Mouse (Mus musculus) midbrain, postnatal 0 days (tissue): Measurements from ENCODE around the gene Dlgap4. TPM values are rescaled to one million over a fixed set of nuclear protein-coding genes. Genes with fewer than 3 reads are reported as not detected.

Source experiments
- ATAC-seq: fragments of 200-750 bp; cut with Nextera tagmentation; 2 replicates; pipeline ENCODE4 v1.8.0; 2017; ENCODE audit warnings: moderate number of reproducible peaks, mild to moderate bottlenecking, moderate TSS enrichment, moderate library complexity; ENCODE audit not compliant: low FRiP score
- DNase-seq: peaks from one replicate; pipeline ENCODE4 v3.0.0-alpha.2; 2015; ENCODE audit warnings: low spot score
- H3K27ac ChIP-seq: fragments of 300-500 bp; sonication (generic); 2 replicates; pipeline ENCODE4 v1.5.1; 2014; ENCODE audit warnings: low read depth, mild to moderate bottlenecking, low read length, mixed read lengths
- H3K27me3 ChIP-seq: fragments of 300-500 bp; sonication (generic); 2 replicates; pipeline ENCODE4 v1.6.1; 2014; ENCODE audit warnings: low read length, control low read depth, mixed read lengths; ENCODE audit not compliant: insufficient read depth
- H3K36me3 ChIP-seq: fragments of 300-500 bp; sonication (generic); 2 replicates; pipeline ENCODE4 v1.6.1; 2014; ENCODE audit warnings: low read length, control low read depth, mixed read lengths; ENCODE audit not compliant: insufficient read depth
- H3K4me1 ChIP-seq: fragments of 300-500 bp; sonication (generic); 2 replicates; pipeline ENCODE4 v1.6.1; 2014; ENCODE audit warnings: mild to moderate bottlenecking, control low read depth, antibody characterized with exemption, low read length, mixed read lengths; ENCODE audit not compliant: insufficient read depth
- H3K4me2 ChIP-seq: fragments of 300-500 bp; sonication (generic); 2 replicates; pipeline ENCODE4 v1.6.1; 2014; ENCODE audit warnings: low read depth, mild to moderate bottlenecking, low read length, mixed read lengths; ENCODE audit not compliant: poor library complexity, severe bottlenecking
- H3K4me3 ChIP-seq: fragments of 300-500 bp; sonication (generic); 2 replicates; pipeline ENCODE4 v1.5.1; 2014; ENCODE audit warnings: low read depth, mild to moderate bottlenecking, low read length, moderate library complexity
- H3K9ac ChIP-seq: fragments of 300-500 bp; sonication (generic); replicated peaks from 2 replicates; pipeline ENCODE4 v1.6.1; 2014; ENCODE audit warnings: mild to moderate bottlenecking, low read length, moderate library complexity, mixed read lengths; ENCODE audit not compliant: poor library complexity, severe bottlenecking
- H3K9me3 ChIP-seq: fragments of 300-500 bp; sonication (generic); 2 replicates; pipeline ENCODE4 v1.6.1; 2016; ENCODE audit warnings: low read length, control low read depth
- CTCF ChIP-seq: IDR thresholded peaks from 2 replicates; pipeline ENCODE4 v1.5.1; 2016; ENCODE audit warnings: antibody characterized with exemption, mild to moderate bottlenecking
- WGBS: fragments of 180-500 bp; shearing (Covaris S2); extraction: QIAGEN DNeasy Blood & Tissue Kit; methylation state at CpG from one replicate; pipeline ENCODE4 v1.1.7; 2014; 5-methylcytosine and 5-hydroxymethylcytosine counted together
- polyA plus RNA-seq: library from polyadenylated mRNA; unstranded; fragments of >200 nt; fragmentation: Nextera tagmentation; extraction: Ambion mirVana; gene quantifications from 2 replicates; pipeline ENCODE4 v1.2.1, GENCODE M21; 2015
- total RNA-seq: library from RNA; depleted of rRNA; stranded (reverse); fragments of >200 nt; gene quantifications from 2 replicates; pipeline ENCODE4 v1.2.3, GENCODE M21; 2014

The Dlgap4 gene
- total and polyA plus RNA-seq, 2 experiments from 2014 or later: 240 to 246 TPM

- Histone ChIP-seq H3K4me3 (peak overlapping the region; percentile 94), H3K27ac (peak overlapping the region; percentile 98), H3K36me3 (peaks cover 4% of the 10 kb centered on the region; the same call in 1 of the 2 replicates), H3K9me3 (no peaks in the 10 kb centered on the region), H3K4me2 (peak overlapping the region; percentile 81), H3K4me1 (peaks cover 21% of the 10 kb centered on the region), H3K27me3 (no peaks in the 10 kb centered on the region), H3K9ac (peak overlapping the region; percentile 66)
- no peak for DNase-seq
- no peak for TF ChIP-seq CTCF
- 82% methylated on average over 7 of the region's 8 CpGs for WGBS
- no peak for ATAC-seq
Measured at GRCm38 (mm10) chr2:156719549-156720312, 106.2 kb downstream of the Dlgap4 start.

DNA sequence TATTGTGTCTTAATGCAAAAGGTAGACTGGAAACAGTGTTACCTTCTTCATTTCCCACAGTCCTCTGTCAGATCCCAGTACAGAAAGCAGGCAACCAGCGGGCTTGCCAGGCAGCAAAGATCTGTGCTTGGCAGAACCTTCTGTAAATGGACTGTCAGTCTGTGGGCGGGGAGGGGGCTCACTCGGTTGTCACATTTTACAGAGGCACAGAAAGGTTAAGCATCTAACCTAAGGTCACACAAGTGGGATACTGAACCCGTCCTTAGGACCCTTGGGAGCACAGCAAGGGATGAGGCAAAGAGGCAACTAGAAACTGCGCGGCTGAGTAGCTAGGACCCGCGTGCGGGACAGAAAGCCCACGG, 106.8 kb downstream of the Dlgap4 start:
- Histone ChIP-seq H3K9me3 (no peaks in the 10 kb centered on the region), H3K9ac (peak overlapping the region; percentile 66), H3K4me2 (peak overlapping the region; percentile 81), H3K27me3 (no peaks in the 10 kb centered on the region), H3K4me1 (peaks cover 26% of the 10 kb centered on the region), H3K27ac (peak overlapping the region; percentile 98), H3K4me3 (peak overlapping the region; percentile 94), H3K36me3 (no peaks in the 10 kb centered on the region; the same call in 1 of the 2 replicates)
- WGBS: 3% methylated on average over 10 of the region's 10 CpGs
- no peak for ATAC-seq
- no peak for TF ChIP-seq CTCF
- DNase-seq: no peak

DNA sequence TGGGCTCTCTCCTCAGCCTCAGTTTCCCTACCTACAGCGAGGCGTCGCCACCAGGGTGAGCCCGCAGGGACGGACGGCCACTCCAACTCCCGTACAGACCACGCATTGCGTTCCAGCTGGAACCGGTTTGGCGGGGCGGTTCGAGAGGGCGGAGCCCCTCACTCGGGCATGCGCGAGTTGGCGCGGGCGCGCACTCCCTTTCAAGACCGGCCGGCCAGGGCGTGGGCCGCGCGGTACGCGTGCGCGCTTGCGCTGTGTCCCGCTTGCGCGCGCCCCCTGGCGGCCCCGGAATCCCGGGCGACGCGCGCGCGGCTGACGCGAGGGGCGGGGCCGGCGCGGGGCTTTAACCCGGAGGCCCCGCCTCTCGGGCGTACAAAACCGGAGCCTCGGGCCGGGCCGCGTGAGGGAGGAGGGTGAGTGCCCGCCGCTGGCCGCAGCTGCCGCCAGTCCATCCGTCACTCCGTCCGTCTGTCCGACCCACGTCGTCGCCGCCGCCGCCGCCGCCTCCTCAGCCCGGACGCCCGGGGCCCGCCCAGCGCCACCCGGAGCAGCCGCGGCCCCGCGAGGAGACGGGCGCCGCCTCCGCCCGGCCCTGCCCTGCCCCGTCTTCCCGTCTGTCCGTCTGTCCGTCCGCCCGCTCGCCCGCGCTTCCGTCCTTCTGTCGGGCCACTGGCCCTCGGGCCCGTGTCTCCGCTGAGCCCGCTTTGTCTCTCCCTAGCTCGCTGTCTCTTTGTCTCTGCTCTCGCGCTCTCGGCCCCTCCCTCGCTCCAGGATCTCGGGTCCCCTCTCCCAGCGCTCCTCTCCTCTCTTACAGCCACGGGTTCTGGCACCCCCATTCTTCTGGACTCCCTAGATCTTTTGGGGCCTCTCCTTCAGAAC, 107.4 kb downstream of the Dlgap4 start:
- Histone ChIP-seq H3K9me3 (no peaks in the 10 kb centered on the region), H3K9ac (peak overlapping the region; percentile 100), H3K27ac (peak overlapping the region; percentile 98), H3K4me3 (peak overlapping the region; percentile 94), H3K4me1 (peaks cover 29% of the 10 kb centered on the region), H3K27me3 (no peaks in the 10 kb centered on the region), H3K4me2 (peak overlapping the region; percentile 81), H3K36me3 (no peaks in the 10 kb centered on the region; the same call in 1 of the 2 replicates)
- ATAC-seq (peak; percentile 89), DNase-seq (peak; percentile 97)
- 2% methylated on average over 81 of the region's 114 CpGs for WGBS
- TF ChIP-seq CTCF: peak; percentile 57

DNA sequence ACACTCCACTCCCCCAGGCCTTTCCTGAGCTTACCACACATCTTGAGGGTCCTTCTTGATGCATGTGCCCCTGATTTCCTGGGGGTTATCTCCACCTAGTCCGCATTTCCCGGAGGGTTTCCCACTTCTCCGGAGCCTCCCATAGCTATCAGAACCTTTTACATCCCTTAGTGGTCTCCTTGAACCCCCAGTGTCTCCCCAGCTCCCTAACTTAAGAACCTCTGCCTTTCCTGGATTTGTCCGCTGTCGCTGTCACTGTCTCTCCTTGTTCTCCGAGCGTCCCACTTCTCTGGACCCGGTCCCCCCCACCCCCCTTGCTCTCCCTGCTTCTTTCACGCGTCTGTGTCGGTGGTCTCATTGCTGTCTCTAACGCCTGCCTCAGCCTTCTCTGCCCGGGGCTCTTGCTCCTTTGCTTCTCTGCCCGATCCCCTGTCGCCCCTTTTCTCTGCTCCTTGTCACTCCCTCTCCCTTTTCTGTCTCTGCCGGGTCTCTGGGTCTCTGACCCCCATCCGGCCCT, 108.1 kb downstream of the Dlgap4 start:
- Histone ChIP-seq H3K4me3 (peak overlapping the region; percentile 94), H3K4me2 (peak overlapping the region; percentile 81), H3K9ac (peak overlapping the region; percentile 100), H3K36me3 (no peaks in the 10 kb centered on the region; the same call in 1 of the 2 replicates), H3K27me3 (no peaks in the 10 kb centered on the region), H3K4me1 (peaks cover 34% of the 10 kb centered on the region), H3K9me3 (no peaks in the 10 kb centered on the region), H3K27ac (peak overlapping the region; percentile 98)
- ATAC-seq (no peak), DNase-seq (no peak)
- under 1% methylated on average over 17 of the region's 17 CpGs for WGBS
- no peak for TF ChIP-seq CTCF

DNA sequence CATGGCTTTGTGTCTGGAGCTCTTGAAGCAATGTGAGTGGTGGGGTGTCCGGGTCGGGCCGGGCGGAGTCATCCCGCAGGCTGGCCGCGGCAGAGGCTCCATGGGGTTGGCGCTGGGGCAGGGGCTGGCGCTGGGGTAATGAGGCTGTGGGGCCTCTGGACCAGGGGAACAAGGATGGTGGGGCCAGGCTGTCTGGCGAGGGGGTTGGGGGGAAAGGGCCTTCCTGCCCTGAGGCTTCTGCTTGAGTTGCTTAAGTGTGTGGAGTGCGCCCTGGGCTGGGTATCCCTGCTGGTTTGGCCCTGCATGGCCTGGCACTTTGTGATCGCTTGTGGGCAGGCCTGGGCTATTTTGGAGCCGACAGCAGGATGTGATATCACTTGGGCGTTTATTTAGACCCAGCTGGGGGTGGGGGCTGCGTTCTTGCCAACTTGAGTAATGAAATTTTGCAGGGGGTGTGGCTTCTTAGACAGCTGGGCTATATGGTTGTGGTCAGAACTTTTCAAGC, 108.6 kb downstream of the Dlgap4 start:
- peak overlapping the region; percentile 100 for H3K9ac ChIP-seq
- under 1% methylated on average over 15 of the region's 15 CpGs for WGBS
- peaks cover 33% of the 10 kb centered on the region for H3K4me1 ChIP-seq
- H3K36me3 ChIP-seq: no peaks in the 10 kb centered on the region; the same call in 1 of the 2 replicates
- DNase-seq: peak; percentile 49
- peak overlapping the region; percentile 94 for H3K4me3 ChIP-seq
- no peaks in the 10 kb centered on the region for H3K9me3 ChIP-seq
- no peak for ATAC-seq
- no peaks in the 10 kb centered on the region for H3K27me3 ChIP-seq
- H3K4me2 ChIP-seq: peak overlapping the region; percentile 81
- H3K27ac ChIP-seq: peak overlapping the region; percentile 98
- no peak for TF ChIP-seq CTCF
